29 mouse cellular contexts compared by ENCODE assay signal in the genomic region with DNA sequence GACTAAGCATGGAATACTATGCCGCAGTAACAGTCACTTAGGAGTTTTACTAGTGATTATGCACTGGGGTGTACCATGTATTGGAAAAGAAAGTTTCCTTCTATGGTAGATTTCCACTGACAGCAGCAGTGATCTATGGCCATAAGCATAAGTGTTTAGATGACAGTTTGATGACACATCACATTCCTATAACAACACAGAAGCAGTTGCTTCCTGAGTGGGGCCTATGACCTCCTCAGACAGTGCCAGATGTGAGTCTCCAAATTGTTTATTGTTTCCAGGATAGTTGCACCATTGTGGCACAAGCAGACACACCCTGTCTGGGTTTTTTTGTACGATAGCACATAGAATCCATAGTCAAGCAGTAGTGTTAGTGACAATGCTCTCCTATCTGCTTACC. TPM values are rescaled to one million over a fixed set of nuclear protein-coding genes. Genes with fewer than 3 reads are reported as not detected.
"Had no signal": no experiment of that assay in that cellular context is flagged by ENCODE, and none has a peak within 500 bp of the region (broad histone marks: within the 10 kb centered on the region; RNA-seq: fewer than 3 reads in every experiment).

No protein-coding gene starts in this region.

- H3K27ac ChIP-seq: gastrocnemius, adult 2 months; heart, embryonic 10.5 days; hindbrain, embryonic 10.5 days; hindbrain, embryonic 12.5 days; hindbrain, embryonic 14.5 days; intestine, embryonic 15.5 days; kidney, embryonic 15.5 days; kidney, postnatal 0 days; limb, embryonic 13.5 days; limb, embryonic 15.5 days; liver, embryonic 12.5 days; liver, embryonic 14.5 days had no signal

- H3K4me3 ChIP-seq: gastrocnemius, adult 2 months; heart, embryonic 10.5 days; heart, embryonic 12.5 days; hindbrain, embryonic 10.5 days; hindbrain, embryonic 12.5 days; intestine, embryonic 15.5 days; kidney, embryonic 15.5 days; limb, embryonic 13.5 days; limb, embryonic 15.5 days; liver, embryonic 12.5 days had no signal

- H3K4me1 ChIP-seq: liver, embryonic 12.5 days had no signal

- H3K36me3 ChIP-seq: heart, embryonic 10.5 days; heart, embryonic 12.5 days; hindbrain, embryonic 10.5 days; hindbrain, embryonic 12.5 days; intestine, embryonic 15.5 days; kidney, embryonic 15.5 days; limb, embryonic 13.5 days; limb, embryonic 15.5 days; liver, embryonic 12.5 days had no signal

- DNase-seq: gastrocnemius, adult 2 months; gastrocnemius, postnatal 10 days; gastrocnemius, postnatal 25 days; heart, adult 18-20 months; heart, postnatal 10 days; heart, postnatal 4 days; kidney, adult 18-20 months; kidney, adult 9 months; kidney, postnatal 14 days; kidney, postnatal 36 days; layer of hippocampus, adult 9-11 months; layer of hippocampus, postnatal 36 days; left cerebral cortex, postnatal 4 days had no signal

RNA-seq across cellular contexts. Expression of a gene that starts 1.0 kb away (rescaled TPM):
- polyA plus RNA-seq: heart, embryonic 10.5 days; heart, embryonic 12.5 days; heart, embryonic 16.5 days; inflammation-experienced regulatory T-cells, adult 6 months; kidney, embryonic 15.5 days; kidney, postnatal 0 days; limb, embryonic 11.5 days; liver, adult 2 months; liver, embryonic 12.5 days; liver, embryonic 14.5 days had no signal
